ENCODE assay signal across 11 mouse cellular contexts in genomic region chr12:44044388-44045105, GRCm38 (mm10).
A peak's percentile ranks its signal among the peaks of the same experiment; 100 is the strongest.
DNase-seq lines count a peak whose midpoint lies in the region; ATAC-seq and TF ChIP-seq lines count a peak whose summit lies in the region.
"Had no signal": no experiment of that assay in that cellular context is flagged by ENCODE, and none has a peak within 500 bp of the region (broad histone marks: within the 10 kb centered on the region; RNA-seq: fewer than 3 reads in every experiment).

No protein-coding gene starts in this region.

- H3K27me3 ChIP-seq in heart, embryonic 10.5 days (ENCODE audit: insufficient read depth, poor library complexity, severe bottlenecking), result no peaks in the 10 kb centered on the region
- H3K27me3 ChIP-seq in forebrain, embryonic 15.5 days, result no peaks in the 10 kb centered on the region
- H3K27me3 ChIP-seq: CH12.LX; stomach, embryonic 15.5 days had no signal

- peak overlapping the region; percentile 34 for H3K4me2 ChIP-seq in forebrain, embryonic 15.5 days (replicated peaks)
- H3K4me2 ChIP-seq: stomach, embryonic 15.5 days had no signal

- H3K36me3 ChIP-seq in heart, embryonic 10.5 days, result no peaks in the 10 kb centered on the region
- no peaks in the 10 kb centered on the region for H3K36me3 ChIP-seq in forebrain, embryonic 15.5 days
- H3K36me3 ChIP-seq: limb, embryonic 10.5 days; stomach, embryonic 15.5 days had no signal

- 0 out of 2 replicates have a peak overlapping the region, but pooled peaks have one; percentile 19 for H3K9ac ChIP-seq in forebrain, embryonic 15.5 days (replicated peaks)
- H3K9ac ChIP-seq: stomach, embryonic 15.5 days had no signal

- H3K9me3 ChIP-seq in heart, embryonic 10.5 days, result no peaks in the 10 kb centered on the region
- no peaks in the 10 kb centered on the region for H3K9me3 ChIP-seq in forebrain, embryonic 15.5 days
- H3K9me3 ChIP-seq: limb, embryonic 10.5 days; stomach, embryonic 15.5 days had no signal

- ATAC-seq in forebrain, embryonic 15.5 days (replicated peaks), result peak; percentile 83

- peak overlapping the region; percentile 53; the same call in 1 of the 2 replicates for H3K27ac ChIP-seq in heart, embryonic 10.5 days
- H3K27ac ChIP-seq in left cerebral cortex, adult 2 months, result no peak overlapping the region
- H3K27ac ChIP-seq in forebrain, embryonic 15.5 days (replicated peaks), result 0 out of 2 replicates have a peak overlapping the region, but pooled peaks have one; percentile 2
- H3K27ac ChIP-seq: limb, embryonic 10.5 days; stomach, embryonic 15.5 days had no signal

- no peak for DNase-seq in heart, embryonic 10.5 days (ENCODE audit: low spot score)
- DNase-seq in heart, adult 11 months, result no peak
- peak; percentile 8 for DNase-seq in left cerebral cortex, postnatal 25 days (ENCODE audit: low spot score in 2 of 2)
- no peak for DNase-seq in left cerebral cortex, adult 2 months (ENCODE audit: extremely low spot score in 1 of 2, low spot score in 2 of 2)
- DNase-seq in left cerebral cortex, postnatal 4 days, result peak; percentile 29
- DNase-seq in thymus, postnatal 0 days (ENCODE audit: low spot score), result no peak
- DNase-seq: lung, adult 18-20 months had no signal

- intact Hi-C loops in left cerebral cortex, postnatal 25 days (cut with DNase I), result no loop called here
- intact Hi-C loops in left cerebral cortex, adult 2 months (cut with DNase I), result no loop called here
- intact Hi-C loops in left cerebral cortex, postnatal 4 days (cut with DNase I), result no loop called here

- peaks cover 19% of the 10 kb centered on the region for H3K4me1 ChIP-seq in heart, embryonic 10.5 days
- H3K4me1 ChIP-seq in forebrain, embryonic 15.5 days, result peaks cover 11% of the 10 kb centered on the region
- H3K4me1 ChIP-seq: limb, embryonic 10.5 days; stomach, embryonic 15.5 days had no signal

- H3K4me3 ChIP-seq in heart, embryonic 10.5 days, result no peak overlapping the region
- H3K4me3 ChIP-seq in left cerebral cortex, adult 2 months, result no peak overlapping the region
- no peak overlapping the region for H3K4me3 ChIP-seq in forebrain, embryonic 15.5 days
- H3K4me3 ChIP-seq: limb, embryonic 10.5 days; stomach, embryonic 15.5 days had no signal

- no peak for TF ChIP-seq CTCF in left cerebral cortex, adult 2 months (IDR thresholded peaks at IDR 0.05)

- 61% methylated on average over 14 of the region's 14 CpGs for WGBS in heart, embryonic 10.5 days
- whole genome bisulfite sequencing in forebrain, embryonic 15.5 days, result 35% methylated on average over 14 of the region's 14 CpGs

Comparison
In these comparisons a context has a peak if more than half of its experiments do, and no peak if none do; other contexts are left out.
1. DNase-seq: peak in left cerebral cortex, postnatal 25 days (2 of 2) and left cerebral cortex, postnatal 4 days (single experiment); none in heart, embryonic 10.5 days (single experiment), heart, adult 11 months (single experiment), left cerebral cortex, adult 2 months (0 of 2) and thymus, postnatal 0 days (single experiment).